Mouse (Mus musculus) brain, adult 2 months (tissue): ENCODE results near the gene Rhou.

Source experiments
- DNase-seq: peaks from one replicate; pipeline ENCODE4 v3.0.0; 2011; ENCODE audit warnings: low read depth, low spot score

Rhou gene

GRCm38 (mm10) chr8:123692165-123692962 is 38.6 kb downstream of the Rhou start:
- DNase-seq = peak; percentile 65

GRCm38 (mm10) chr8:123696167-123696566 is 42.4 kb downstream of the Rhou start:
- DNase-seq = no peak

GRCm38 (mm10) chr8:123697329-123697728 is 43.6 kb downstream of the Rhou start:
- no peak for DNase-seq

GRCm38 (mm10) chr8:123700399-123701070 is 46.8 kb downstream of the Rhou start:
- no peak for DNase-seq

- peak; percentile 55 for DNase-seq
These were observed 48.3 kb downstream of the Rhou start for GRCm38 (mm10) chr8:123701952-123702587.

- peak; percentile 47 for DNase-seq
These were observed 51.6 kb downstream of the Rhou start for GRCm38 (mm10) chr8:123705376-123705775.

GRCm38 (mm10) chr8:123707137-123707536 is 53.4 kb downstream of the Rhou start:
- peak; percentile 78 for DNase-seq

GRCm38 (mm10) chr8:123708729-123709128 is 55.0 kb downstream of the Rhou start:
- DNase-seq = no peak

- DNase-seq = no peak
These were observed 56.6 kb downstream of the Rhou start for GRCm38 (mm10) chr8:123710335-123710734.
